Mouse (Mus musculus) limb, embryonic 11.5 days (tissue): Measurements from ENCODE around the gene Bcan. TPM values are rescaled to one million over a fixed set of nuclear protein-coding genes. Genes with fewer than 3 reads are reported as not detected.

ENCODE experiments used
- ATAC-seq: fragments of 200-750 bp; cut with Nextera tagmentation; 2 replicates; pipeline ENCODE4 v1.8.0; 2017; ENCODE audit warnings: low read depth; ENCODE audit not compliant: insufficient number of reproducible peaks, low FRiP score, low TSS enrichment
- DNase-seq: peaks from one replicate; pipeline ENCODE4 v3.0.0-alpha.2; 2015; ENCODE audit warnings: low spot score
- H3K27ac ChIP-seq: fragments of 300-500 bp; sonication (generic); replicated peaks from 2 replicates; pipeline ENCODE4 v1.5.1; 2014; ENCODE audit warnings: low read depth, mild to moderate bottlenecking, low read length
- H3K27me3 ChIP-seq: fragments of 300-500 bp; sonication (generic); 2 replicates; pipeline ENCODE4 v1.6.1; 2014; ENCODE audit warnings: mild to moderate bottlenecking, low read length, mixed read lengths; ENCODE audit not compliant: control insufficient read depth, insufficient read depth
- H3K36me3 ChIP-seq: fragments of 300-500 bp; sonication (generic); 2 replicates; pipeline ENCODE4 v1.6.1; 2014; ENCODE audit warnings: mild to moderate bottlenecking, low read length, moderate library complexity, mixed read lengths; ENCODE audit not compliant: control insufficient read depth, insufficient read depth
- H3K4me1 ChIP-seq: fragments of 300-500 bp; sonication (generic); 2 replicates; pipeline ENCODE4 v1.6.1; 2014; ENCODE audit warnings: low read length, mixed read lengths; ENCODE audit not compliant: control insufficient read depth, insufficient read depth
- H3K4me2 ChIP-seq: fragments of 300-500 bp; sonication (generic); 2 replicates; pipeline ENCODE4 v1.6.1; 2014; ENCODE audit warnings: low read depth, mild to moderate bottlenecking, moderate library complexity; ENCODE audit not compliant: severe bottlenecking
- H3K4me3 ChIP-seq: fragments of 300-500 bp; sonication (generic); 2 replicates; pipeline ENCODE4 v1.5.1; 2014; ENCODE audit warnings: low read depth, low read length
- H3K9ac ChIP-seq: fragments of 300-500 bp; sonication (generic); 2 replicates; pipeline ENCODE4 v1.6.1; 2014; ENCODE audit warnings: mild to moderate bottlenecking, low read length
- H3K9me3 ChIP-seq: fragments of 300-500 bp; sonication (generic); 2 replicates; pipeline ENCODE4 v1.6.1; 2016; ENCODE audit warnings: low read length; ENCODE audit not compliant: control insufficient read depth
- WGBS: fragments of 180-500 bp; shearing (Covaris S2); extraction: QIAGEN DNeasy Blood & Tissue Kit; methylation state at CpG from one replicate; pipeline ENCODE4 v1.1.7; 2014; 5-methylcytosine and 5-hydroxymethylcytosine counted together
- polyA plus RNA-seq: library from polyadenylated mRNA; unstranded; fragments of >200 nt; fragmentation: Nextera tagmentation; extraction: Ambion mirVana; gene quantifications from 2 replicates; pipeline ENCODE4 v1.2.1, GENCODE M21; 2014

The Bcan gene
- polyA plus RNA-seq, 1 experiment from 2014 or later = not detected

DNA sequence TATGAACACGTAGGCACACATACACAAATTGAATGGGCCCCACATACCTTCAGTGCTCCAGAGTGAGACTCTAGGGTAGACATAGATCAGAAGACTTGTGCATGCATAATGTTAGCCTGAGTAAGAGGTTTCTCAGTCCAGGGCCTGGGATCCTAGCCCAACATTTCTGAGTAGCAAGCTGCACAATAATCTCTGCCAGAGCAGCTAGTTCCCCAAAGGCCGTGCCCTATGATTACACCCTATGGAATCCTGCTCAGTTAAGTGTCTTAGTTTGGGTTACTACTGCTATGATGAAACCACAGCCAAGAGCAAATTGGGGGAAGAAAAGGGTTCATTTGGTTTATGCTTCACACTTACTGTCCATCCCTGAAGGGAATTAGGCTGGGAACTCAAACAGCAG lies 57.6 kb downstream of the Bcan start:
- Histone ChIP-seq H3K4me3 (no peak overlapping the region), H3K27ac (no peak overlapping the region), H3K36me3 (peaks cover 36% of the 10 kb centered on the region), H3K4me1 (peaks cover 37% of the 10 kb centered on the region), H3K4me2 (no peak overlapping the region), H3K9me3 (no peaks in the 10 kb centered on the region), H3K27me3 (no peaks in the 10 kb centered on the region), H3K9ac (no peak overlapping the region)
- WGBS = 86% methylated on average over 2 of the region's 2 CpGs
- ATAC-seq = no peak
- DNase-seq = no peak

DNA sequence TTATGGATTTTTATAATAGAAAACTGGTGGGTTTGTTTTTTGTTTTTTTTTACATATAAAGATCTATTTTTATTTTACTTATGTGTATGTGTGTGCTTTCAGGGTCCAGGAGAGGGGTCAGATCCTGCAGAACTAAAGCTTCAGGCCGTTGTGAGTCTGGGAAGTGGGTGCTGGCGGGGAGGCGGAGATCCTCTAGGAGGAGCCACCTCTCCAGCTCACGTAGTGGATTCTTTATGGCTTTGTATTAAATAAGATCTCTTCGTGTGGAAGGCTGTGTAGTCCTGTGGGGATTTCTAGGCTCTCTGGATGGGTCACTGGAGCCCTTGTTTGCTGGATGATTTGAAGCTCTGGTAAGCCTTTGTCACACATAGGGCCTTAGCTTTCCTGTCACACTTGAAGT lies 59.4 kb downstream of the Bcan start:
- Histone ChIP-seq H3K27me3 (no peaks in the 10 kb centered on the region), H3K4me1 (peaks cover 19% of the 10 kb centered on the region), H3K27ac (no peak overlapping the region), H3K4me2 (no peak overlapping the region), H3K9ac (no peak overlapping the region), H3K9me3 (no peaks in the 10 kb centered on the region), H3K4me3 (no peak overlapping the region), H3K36me3 (peaks cover 37% of the 10 kb centered on the region)
- no peak for DNase-seq
- ATAC-seq = no peak
- 74% methylated on average over 5 of the region's 5 CpGs for WGBS

Other genes starting within 250 kb of the Bcan start
- gene Ntrk1, start 205.1 kb downstream of the Bcan start, polyA plus RNA-seq = 0.21 and 0.44 TPM in 2 replicates
- 0.12 and 0.26 TPM in 2 replicates for gene Insrr, start 203.3 kb downstream of the Bcan start, polyA plus RNA-seq
- 9.4 and 11.3 TPM in 2 replicates for gene Pear1, start 175.9 kb downstream of the Bcan start, polyA plus RNA-seq
- not detected in 2 replicates for gene Sh2d2a, start 153.5 kb downstream of the Bcan start, polyA plus RNA-seq
- gene Prcc, start 114.6 kb downstream of the Bcan start, polyA plus RNA-seq = 24.1 and 24.4 TPM in 2 replicates
- 305 and 311 TPM in 2 replicates for gene Hdgf, start 93.9 kb downstream of the Bcan start, polyA plus RNA-seq
- gene Mrpl24, start 80.7 kb downstream of the Bcan start, polyA plus RNA-seq = 76.2 and 76.8 TPM in 2 replicates
- gene Isg20l2, start 69.9 kb downstream of the Bcan start, polyA plus RNA-seq = 51.7 and 67.0 TPM in 2 replicates
- 17.2 and 19.5 TPM in 2 replicates for gene Rrnad1, start 69.5 kb downstream of the Bcan start, polyA plus RNA-seq
- 796 and 836 TPM in 2 replicates for gene Crabp2, start 51.6 kb downstream of the Bcan start, polyA plus RNA-seq
- gene Nes, start 29.2 kb downstream of the Bcan start, polyA plus RNA-seq = 7.9 and 8.8 TPM in 2 replicates
- 0.44 TPM in 1 of 2 replicates, not detected in the other for gene Hapln2, start 27.4 kb upstream of the Bcan start, polyA plus RNA-seq
- 36.9 and 44.1 TPM in 2 replicates for gene Gpatch4, start 42.9 kb upstream of the Bcan start, polyA plus RNA-seq
- gene Naxe, start 58.3 kb upstream of the Bcan start, polyA plus RNA-seq = 171 and 172 TPM in 2 replicates
- gene Ttc24, start 78.1 kb upstream of the Bcan start, polyA plus RNA-seq = not detected in 2 replicates
- gene Iqgap3, start 81.7 kb upstream of the Bcan start, polyA plus RNA-seq = 16.0 and 19.6 TPM in 2 replicates
- 12.6 and 14.3 TPM in 2 replicates for gene Mef2d, start 142.1 kb upstream of the Bcan start, polyA plus RNA-seq